Mouse (Mus musculus): Measurements from ENCODE around the gene Mbd4.

DNA sequence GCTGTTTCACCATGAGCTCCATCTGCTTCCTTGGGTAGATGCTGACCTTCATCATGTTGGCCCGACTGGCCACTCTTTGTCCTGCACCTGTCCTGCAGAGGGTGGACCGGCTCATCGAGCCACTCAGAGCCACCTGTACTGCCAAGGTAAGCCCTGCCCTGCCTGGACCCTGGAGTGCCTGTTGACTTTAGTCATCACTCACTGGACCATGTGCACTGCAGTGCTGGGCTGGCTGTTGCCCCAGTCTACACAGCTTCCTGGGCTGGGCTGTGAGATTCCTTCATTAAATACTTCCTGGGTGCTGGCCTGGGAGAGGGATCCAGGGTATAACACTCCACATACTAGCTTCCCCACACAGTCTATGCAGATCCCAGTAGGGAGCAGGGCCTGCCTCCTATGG is 51.4 kb downstream of the Mbd4 start:
- no peak for TF ChIP-seq CTCF (IDR thresholded peaks at IDR 0.05; ENCODE audit: borderline replicate concordance, insufficient read depth, low read depth, low read length)
- TF ChIP-seq POLR2A (IDR thresholded peaks at IDR 0.05; ENCODE audit: borderline replicate concordance, insufficient read depth, low read length) = no peak
